Mouse (Mus musculus) cerebellum, postnatal 10 days (tissue): ENCODE data around the gene Lamc1.
"Not testable (repeated sequence)": the region's sequence is repeated elsewhere in the genome, so short reads cannot be mapped to it uniquely, and the experiment has no call there.

Experiments used
- DNase-seq, 2 experiments: peaks; one replicate each; pipeline ENCODE4 v3.0.0; 2021; ENCODE audit warnings: mixed read lengths in 2 of 2

The Lamc1 gene

DNA sequence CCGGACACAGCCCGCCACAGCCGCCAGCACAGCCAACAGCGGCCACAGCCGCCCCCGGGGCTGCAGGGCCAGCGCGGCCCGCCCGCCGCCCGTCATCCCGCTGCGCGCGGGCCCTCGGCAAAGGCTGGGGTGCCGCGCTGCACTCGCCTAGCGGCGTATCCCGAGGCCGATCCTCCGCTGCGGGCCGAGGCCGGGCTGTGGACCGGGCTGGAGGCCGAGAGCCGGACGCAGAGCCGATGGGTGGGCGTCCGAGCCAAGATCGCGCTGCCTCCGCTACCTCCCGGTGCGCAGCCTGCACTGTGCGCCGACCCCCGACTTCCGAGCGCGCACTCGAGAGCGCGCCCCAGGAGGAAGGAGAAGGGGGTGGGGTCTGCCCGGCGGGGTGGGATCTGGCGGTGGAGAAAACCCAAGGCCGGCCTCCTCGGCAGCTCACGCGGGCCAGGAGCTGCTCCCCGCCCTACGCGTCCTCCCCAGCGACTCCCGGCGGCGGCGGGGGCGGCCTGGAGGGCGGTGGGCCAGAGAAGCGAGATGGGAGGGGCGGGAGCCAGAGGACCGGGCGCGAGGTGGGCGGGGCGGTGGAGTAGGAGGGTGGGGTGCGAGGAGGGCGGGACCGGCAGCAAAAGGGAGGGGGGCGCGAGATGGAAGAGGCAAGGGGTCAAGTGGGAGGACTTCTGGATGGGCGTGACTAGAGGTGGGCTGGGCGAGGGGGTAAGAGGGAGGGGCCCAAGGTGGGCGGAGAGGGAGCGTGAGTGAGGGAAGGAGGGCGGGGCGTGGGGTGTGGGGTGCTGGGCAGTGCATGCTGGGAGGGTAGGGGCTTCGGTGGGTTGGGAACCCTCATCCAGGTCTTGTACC lies at the start of gene Lamc1:
Lamc1 (minus strand) TSS at position 343 of the 852 bp plus-strand sequence.
- peak; percentile 94 to 97 for DNase-seq

- DNase-seq: peak; percentile 51 to 54
These were observed 48.2 kb upstream of the Lamc1 start for GRCm38 (mm10) chr1:153380746-153381282.

- DNase-seq: no peak
These were observed 47.2 kb upstream of the Lamc1 start for GRCm38 (mm10) chr1:153379832-153380231.

DNA sequence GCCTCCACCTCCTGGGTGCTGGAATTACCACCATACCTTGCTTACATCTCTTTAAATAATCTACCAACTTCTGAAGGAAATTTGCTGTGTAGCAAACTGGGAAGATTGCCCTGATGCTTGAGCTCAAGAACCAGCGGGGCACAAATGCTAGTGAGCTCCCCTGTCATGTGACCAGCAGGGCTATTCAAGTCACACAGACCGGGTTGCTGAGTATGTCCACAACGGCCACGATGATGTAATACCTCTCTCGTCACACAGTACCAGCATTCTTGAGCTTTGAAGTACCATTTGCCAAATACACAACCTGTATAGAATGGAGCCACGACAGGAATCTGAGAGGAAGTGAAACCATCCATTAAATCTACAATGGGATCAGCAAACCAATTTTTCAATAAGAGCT lies 46.0 kb upstream of the Lamc1 start:
- DNase-seq: no peak

DNA sequence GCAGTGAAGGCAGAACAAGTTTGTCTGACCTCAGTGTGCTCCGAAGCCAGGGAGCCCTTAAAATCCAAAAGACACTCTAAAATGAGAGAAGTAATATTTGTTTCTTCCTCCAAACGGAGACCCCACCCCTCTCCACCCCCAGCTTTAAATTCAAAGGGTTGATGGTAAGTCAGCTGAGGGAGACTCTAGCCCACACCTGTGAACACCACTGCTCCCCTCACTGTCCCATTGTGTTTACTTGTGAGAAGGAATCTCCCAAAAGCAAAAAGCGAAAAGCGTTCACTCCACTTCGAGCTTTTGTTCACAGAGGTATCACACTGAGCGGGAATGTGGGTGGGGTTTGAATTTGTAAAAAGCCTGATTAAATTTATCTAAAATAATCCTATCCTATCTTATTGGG lies 43.9 kb upstream of the Lamc1 start:
- DNase-seq: no peak

DNA sequence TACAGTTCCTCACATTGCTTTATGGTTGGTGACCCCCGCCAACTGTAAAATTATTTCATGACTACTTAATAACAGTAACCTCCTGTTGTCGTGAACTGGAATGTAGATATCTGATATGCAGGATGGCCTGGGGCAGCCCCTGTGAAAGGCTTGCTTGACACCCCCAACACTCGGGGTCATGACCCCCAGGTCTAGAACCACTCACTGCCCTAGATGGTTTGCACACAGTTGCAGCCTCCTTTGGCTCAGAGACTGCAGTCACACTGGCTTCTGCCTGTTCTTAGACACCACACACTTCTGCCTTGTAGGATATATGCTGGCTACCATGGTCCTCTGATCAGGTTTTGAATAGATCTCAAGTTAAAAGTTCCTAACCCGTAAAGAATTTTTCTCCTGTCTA lies 41.5 kb upstream of the Lamc1 start:
- no peak for DNase-seq

GRCm38 (mm10) chr1:153371846-153372245 lies 39.3 kb upstream of the Lamc1 start:
- no peak for DNase-seq

- no peak for DNase-seq
These were observed 36.4 kb upstream of the Lamc1 start for GRCm38 (mm10) chr1:153369011-153369410.

GRCm38 (mm10) chr1:153367048-153367447 lies 34.5 kb upstream of the Lamc1 start:
- DNase-seq: no peak

DNA sequence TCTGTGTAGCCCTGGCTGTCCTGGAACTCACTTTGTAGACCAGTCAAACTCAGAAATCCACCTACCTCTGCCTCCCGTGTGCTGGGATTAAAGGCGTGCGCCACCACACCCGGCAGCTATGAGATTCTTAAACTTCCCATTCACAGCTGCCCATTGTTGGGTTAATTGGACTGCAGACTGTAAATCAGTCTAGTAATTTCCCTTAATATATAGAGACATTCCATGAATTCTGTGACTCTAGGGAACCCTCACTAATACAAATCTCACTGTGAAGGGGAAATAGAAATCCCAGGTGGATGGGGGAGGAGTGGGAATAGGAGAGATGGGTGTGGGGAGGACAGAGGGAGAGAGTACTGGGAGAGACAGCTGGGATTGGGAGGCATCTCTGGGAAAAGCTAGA lies 29.3 kb upstream of the Lamc1 start:
- no peak for DNase-seq

GRCm38 (mm10) chr1:153360556-153360955 lies 28.0 kb upstream of the Lamc1 start:
- peak in 1 of 2 experiments; percentile 21 for DNase-seq

GRCm38 (mm10) chr1:153357218-153357617 lies 24.6 kb upstream of the Lamc1 start:
- DNase-seq: no peak

DNA sequence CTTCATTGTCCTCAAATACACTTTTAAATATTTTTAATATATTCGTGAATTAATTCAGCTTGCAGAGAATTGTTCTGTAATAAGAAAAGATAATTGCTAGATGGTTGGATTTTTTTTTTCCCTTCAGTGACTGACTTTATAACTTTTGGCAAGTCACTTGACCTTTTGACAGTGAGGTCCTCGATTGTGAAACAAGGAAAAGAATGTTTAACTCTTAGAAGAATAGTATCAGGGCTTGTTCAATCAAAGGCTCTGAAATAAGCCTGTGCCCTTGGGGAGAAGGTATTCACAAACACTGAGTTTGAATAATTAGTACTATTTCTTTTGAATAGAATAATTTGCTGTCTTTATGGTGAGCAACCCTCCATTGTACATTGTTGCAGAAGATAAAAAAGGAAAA lies 21.9 kb upstream of the Lamc1 start:
- no peak for DNase-seq

- DNase-seq: no peak
These were observed 21.3 kb upstream of the Lamc1 start for GRCm38 (mm10) chr1:153353736-153354430.

DNA sequence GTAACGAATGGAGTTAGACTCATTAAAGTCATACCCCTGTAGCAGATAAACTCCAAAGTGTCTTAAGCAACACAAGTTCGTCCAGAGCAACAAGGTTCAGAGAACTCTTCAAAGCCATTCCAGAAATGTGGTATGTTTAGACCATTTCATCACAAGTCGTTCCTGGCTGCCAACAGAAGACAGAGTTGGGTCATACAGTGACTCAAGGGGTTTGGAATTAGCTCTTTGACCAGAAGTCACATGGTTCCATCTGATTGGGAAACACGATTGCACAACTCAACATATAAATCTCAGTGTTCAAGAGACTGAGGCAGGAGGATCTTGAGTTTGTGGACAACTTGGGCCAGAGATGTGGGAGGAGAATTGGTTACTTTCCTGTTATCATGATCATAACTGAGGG lies 18.4 kb upstream of the Lamc1 start:
- no peak for DNase-seq

GRCm38 (mm10) chr1:153347726-153348125 lies 15.1 kb upstream of the Lamc1 start:
- no peak for DNase-seq

DNA sequence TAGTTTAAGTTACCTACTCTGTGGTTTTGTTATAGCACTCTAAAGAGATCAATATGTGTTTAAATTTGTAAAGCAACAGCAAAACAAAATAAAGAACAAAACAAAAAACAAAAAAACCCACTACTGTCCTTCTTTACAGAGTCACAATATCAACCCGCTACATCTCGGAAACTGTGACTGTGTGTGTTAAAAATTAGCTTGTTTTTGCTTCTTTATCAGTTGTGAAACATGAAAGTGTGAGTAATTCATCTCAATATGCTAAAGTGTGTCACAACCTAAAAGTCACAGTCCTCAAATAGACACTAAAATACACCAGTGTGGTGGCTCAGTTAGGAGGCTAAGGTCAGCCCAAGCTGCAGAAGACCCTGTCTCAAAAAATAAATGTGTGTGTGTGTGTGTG lies 14.5 kb upstream of the Lamc1 start:
- DNase-seq: no peak

DNA sequence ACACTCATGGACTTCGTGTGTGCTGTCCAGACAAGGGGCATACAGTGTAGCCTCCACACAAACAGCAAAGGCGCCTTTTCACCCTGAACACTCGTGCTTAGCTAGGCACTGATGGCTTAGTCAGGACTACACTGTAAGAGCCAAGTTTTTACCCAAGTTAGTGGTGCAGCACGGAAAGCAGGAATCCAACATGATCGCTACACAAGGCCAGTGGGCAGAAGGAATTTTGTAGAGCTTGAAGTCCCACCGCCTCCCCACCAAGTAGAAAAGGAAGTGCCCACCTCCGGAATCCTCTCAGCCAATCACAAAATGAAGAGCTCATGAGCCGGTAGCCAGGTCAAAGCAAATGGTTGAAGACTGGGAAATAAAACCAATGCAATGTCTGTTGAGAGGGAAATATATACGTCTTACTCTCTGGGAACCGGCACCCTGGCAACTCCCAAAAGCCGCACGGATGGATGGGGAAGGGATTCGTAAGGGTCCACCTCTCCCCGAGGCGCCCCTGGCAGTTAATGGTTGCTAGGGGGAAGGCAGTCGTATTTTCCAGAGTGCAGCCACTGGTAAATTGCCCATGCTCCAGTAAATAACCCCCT lies 13.2 kb upstream of the Lamc1 start:
- peak; percentile 65 to 73 for DNase-seq

DNA sequence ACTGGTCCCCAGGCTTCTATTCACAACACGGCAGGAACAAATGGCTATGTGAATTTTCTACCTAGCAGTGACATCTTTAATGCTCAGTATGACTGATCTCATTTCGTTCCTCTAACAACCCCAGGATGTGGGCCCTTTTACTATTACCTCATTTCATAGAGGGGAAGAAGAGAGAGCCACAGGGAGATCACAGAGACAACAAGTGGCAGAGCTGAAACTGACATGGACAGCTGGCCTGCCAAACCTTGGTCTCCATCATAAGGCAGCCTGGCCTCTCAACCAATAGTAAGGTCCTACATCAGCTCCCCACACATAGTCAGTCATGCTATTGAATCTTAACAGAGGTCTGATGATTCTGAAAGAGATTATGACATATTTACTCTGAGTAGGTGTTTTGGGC lies 12.4 kb upstream of the Lamc1 start:
- DNase-seq: no peak

- not testable (repeated sequence) for DNase-seq
These were observed 2.9 kb upstream of the Lamc1 start for GRCm38 (mm10) chr1:153335451-153335850.

DNA sequence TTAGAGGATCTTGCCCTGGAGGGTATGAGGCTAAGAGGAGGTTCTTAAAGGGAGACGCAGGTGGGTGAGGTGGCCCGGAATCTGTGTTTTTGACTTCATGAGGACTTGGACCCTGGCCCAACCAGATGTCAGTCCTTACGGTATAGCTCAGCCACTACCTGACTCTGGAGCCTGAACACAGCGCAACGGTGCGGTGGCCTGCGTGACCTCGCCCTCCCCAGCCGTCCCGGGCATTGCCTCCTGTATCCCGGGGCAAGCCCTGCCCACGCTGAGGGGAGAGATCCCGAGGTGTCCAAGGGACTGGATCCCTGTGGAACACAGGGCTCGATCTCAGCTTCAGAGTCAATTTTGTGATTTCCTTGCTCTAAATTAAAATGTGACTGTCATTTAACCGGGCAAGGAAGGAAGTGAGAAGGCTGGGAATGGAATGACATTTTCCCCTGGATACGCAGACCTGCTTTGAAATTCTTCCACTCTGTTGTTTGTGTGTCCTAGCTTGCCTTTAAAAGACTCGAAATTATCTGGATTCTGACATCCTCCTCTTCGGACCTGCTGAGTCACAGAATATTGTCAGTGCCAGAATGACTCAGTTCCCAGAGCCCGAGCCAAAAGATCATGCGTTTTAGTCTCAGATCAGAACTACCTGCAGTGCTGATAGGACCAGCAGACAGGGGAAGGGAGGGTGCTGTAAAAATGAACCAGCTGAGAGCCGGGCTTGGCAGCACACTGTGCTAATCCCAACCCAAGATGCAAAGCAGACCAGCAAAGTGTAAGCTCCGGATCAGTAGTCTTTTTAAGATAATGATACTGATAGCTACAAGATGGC lies 923 bp upstream of the Lamc1 start:
- peak; percentile 32 to 49 for DNase-seq

- DNase-seq: peak; percentile 77 to 79
These were observed 666 bp downstream of the Lamc1 start for GRCm38 (mm10) chr1:153331796-153332443.
